Mouse (Mus musculus) olfactory bulb, adult 2 months (tissue): Measurements from ENCODE around the gene Fam110a. TPM values are rescaled to one million over a fixed set of nuclear protein-coding genes. Genes with fewer than 3 reads are reported as not detected.

Experiments used
- H3K27ac ChIP-seq: fragments of 200-500 bp; 2 replicates; pipeline ENCODE4 v1.5.1; 2012; ENCODE audit warnings: low read depth, low read length; ENCODE audit not compliant: insufficient read depth
- H3K4me1 ChIP-seq: fragments of 200-500 bp; 2 replicates; pipeline ENCODE4 v1.6.1; 2012; ENCODE audit warnings: low read length; ENCODE audit not compliant: control insufficient read depth, insufficient read depth
- H3K4me3 ChIP-seq: fragments of 200-500 bp; 2 replicates; pipeline ENCODE4 v1.5.1; 2012; ENCODE audit warnings: mild to moderate bottlenecking, low read depth, low read length, moderate library complexity; ENCODE audit not compliant: insufficient read depth
- CTCF ChIP-seq: fragments of 200-500 bp; IDR thresholded peaks from 2 replicates; pipeline ENCODE4 v1.5.1; 2012; ENCODE audit warnings: low read depth, mild to moderate bottlenecking, low read length, moderate library complexity; ENCODE audit not compliant: insufficient read depth
- POLR2A ChIP-seq: fragments of 200-500 bp; IDR thresholded peaks from 2 replicates; pipeline ENCODE4 v1.6.1; 2012; ENCODE audit warnings: mild to moderate bottlenecking, low read depth, low read length, moderate library complexity; ENCODE audit not compliant: insufficient read depth
- WGBS: fragments of 180-500 bp; shearing (Covaris S2); methylation state at CpG from one replicate; pipeline ENCODE4 v1.1.7; 2018; 5-methylcytosine and 5-hydroxymethylcytosine counted together
- polyA plus RNA-seq: library from polyadenylated mRNA; stranded (reverse); fragments of >200 nt; gene quantifications from 2 replicates; pipeline ENCODE4 v1.2.4, GENCODE M21; 2012; ENCODE audit warnings: low replicate concordance; ENCODE audit not compliant: missing spikeins, insufficient read depth, insufficient read length

The Fam110a gene
- polyA plus RNA-seq, 1 experiment, result not detected

DNA sequence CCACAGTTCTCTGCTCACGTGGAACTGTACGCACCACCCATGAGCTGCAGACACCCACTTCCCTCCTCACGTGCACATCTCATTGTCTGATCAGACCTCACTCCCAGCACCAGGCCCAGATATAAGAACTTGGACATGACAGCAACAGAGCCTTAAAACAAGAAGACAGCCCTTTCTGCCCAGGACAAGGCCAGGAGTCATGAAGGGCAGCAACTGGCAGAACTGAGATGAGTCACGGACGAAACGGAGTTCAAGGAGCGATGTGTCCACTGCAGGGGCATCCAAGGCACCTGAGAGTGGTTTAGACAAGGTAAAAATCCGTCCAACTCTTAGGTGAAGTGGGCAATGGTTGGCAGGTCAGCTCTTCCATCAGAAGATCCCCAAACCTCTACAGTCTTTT lies 26.4 kb downstream of the Fam110a start:
- no peak overlapping the region for H3K27ac ChIP-seq
- no peak overlapping the region for H3K4me3 ChIP-seq
- TF ChIP-seq POLR2A (no peak), CTCF (no peak)
- WGBS, result 85% methylated on average over 8 of the region's 8 CpGs
- peaks cover 6% of the 10 kb centered on the region; the same call in 1 of the 2 replicates for H3K4me1 ChIP-seq

DNA sequence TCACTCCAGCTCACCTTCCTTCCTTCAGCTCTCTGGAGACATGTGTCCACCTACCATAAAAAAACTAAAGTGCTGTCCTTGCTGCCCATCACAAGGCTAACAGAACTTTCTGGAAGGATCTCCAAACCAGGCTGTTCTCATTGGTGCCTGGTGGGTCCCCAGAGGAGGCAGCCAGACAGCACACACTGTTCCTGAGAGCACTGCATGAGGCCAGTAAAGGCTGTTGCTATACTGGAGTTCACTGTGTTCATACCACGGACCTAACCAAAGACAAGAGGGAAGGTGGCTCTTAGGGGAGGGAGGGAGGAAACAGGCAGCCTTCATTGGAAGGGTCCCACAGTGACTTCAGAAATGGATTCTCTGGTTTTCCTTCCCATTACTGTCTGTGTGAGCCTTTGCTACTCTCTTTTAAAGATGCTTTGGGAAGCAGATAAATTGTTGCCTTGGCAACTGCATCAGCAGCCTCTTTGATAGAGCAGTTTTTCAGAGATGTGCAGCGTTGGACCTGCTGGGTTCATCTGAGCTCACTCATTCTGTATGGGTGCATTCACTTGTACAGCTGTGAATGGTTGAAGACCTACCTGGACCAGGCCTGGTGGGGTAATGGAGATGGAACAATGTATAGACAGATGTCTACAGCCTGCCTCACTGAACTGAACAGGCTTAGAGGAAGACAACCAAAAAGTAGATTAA lies 30.8 kb downstream of the Fam110a start:
- Histone ChIP-seq H3K4me3 (no peak overlapping the region), H3K27ac (no peak overlapping the region), H3K4me1 (peaks cover 7% of the 10 kb centered on the region; the same call in 1 of the 2 replicates)
- TF ChIP-seq POLR2A, result no peak
- 32% methylated on average over 2 of the region's 2 CpGs for WGBS

DNA sequence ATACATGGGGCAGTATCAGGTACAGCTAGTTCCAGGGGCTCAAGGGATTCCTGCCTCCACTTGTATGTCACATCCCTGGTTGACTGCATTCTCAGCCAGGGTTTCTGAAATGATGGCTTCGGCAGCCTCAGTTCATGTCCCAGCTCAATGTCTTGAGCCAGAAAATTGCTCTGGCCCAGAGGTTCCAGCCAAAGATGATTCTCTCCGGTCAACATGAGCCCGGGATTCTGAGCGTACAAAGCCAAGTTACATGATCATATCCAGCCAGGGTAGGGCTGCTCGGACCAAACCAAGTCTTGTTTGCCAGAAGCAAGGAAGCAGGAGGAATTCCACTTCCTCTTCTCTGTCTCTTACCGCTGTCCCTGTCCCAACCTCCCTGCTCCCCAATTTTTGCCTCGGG lies 31.7 kb downstream of the Fam110a start:
- Histone ChIP-seq H3K4me3 (no peak overlapping the region), H3K4me1 (peaks cover 7% of the 10 kb centered on the region; the same call in 1 of the 2 replicates), H3K27ac (no peak overlapping the region)
- no peak for TF ChIP-seq CTCF
- TF ChIP-seq POLR2A, result no peak
- WGBS, result 86% methylated on average over 7 of the region's 7 CpGs

DNA sequence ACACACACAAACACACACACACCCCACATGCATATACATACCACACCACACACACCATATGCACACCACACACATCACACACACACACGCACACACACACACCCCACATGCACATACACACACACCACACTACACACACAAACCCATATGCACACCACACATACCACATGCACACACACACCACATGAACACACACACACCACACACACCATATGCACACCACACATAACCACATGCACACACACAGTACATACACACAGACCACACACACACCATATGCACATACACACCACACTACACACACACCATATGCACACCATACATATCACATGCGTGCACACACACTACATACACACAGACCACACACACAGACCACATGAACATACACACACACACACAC lies 32.4 kb downstream of the Fam110a start:
- WGBS, result 96% methylated on average over 2 of the region's 2 CpGs
- H3K4me1 ChIP-seq, result peaks cover 7% of the 10 kb centered on the region; the same call in 1 of the 2 replicates
- H3K27ac ChIP-seq, result no peak overlapping the region
- no peak overlapping the region for H3K4me3 ChIP-seq
- TF ChIP-seq POLR2A (no peak), CTCF (no peak)

DNA sequence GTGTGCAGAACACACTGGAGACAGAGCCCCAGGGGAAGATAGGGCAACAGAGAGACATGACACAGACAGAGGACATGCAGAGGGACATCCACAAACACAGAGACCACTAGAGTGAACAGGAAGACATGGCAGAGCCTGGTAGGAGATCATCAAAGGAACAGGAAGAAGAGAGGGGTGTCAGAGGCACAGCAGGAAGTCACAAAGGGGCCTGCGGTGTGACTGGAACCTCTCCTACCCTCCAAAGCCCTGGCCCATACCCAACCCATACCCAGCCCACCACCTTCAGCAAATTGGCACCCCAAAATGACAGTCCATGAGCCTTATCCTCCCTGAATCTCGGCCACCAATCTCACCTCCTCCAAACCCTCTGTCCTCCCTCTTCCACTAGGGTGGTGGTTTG lies 35.9 kb downstream of the Fam110a start:
- TF ChIP-seq CTCF (no peak), POLR2A (no peak)
- peaks cover 5% of the 10 kb centered on the region; the same call in 1 of the 2 replicates for H3K4me1 ChIP-seq
- no peak overlapping the region for H3K27ac ChIP-seq
- no peak overlapping the region for H3K4me3 ChIP-seq
- 80% methylated on average over 2 of the region's 2 CpGs for WGBS

DNA sequence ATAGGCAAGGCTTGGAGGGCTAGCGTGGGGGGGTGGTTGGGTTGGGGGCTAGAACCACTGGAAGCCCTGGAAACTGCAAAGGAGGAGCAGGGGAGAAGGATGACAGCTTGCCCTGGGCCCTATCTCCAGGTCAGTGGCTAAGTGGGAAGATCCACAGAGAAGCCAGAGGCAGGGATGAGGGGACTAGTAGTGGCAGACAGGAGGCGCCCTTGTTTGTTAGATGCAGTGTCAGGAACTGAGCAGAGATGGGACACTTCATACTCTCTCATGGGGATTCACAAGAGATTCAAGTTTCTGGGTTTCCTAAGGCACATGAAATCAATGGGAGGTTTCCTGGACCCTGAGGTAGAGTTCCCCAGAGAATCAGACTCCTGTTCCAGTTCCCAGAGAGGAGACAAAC lies 38.8 kb downstream of the Fam110a start:
- no peak for TF ChIP-seq POLR2A
- TF ChIP-seq CTCF, result no peak
- Histone ChIP-seq H3K4me1 (peaks cover 9% of the 10 kb centered on the region), H3K4me3 (no peak overlapping the region), H3K27ac (no peak overlapping the region)
- 42% methylated on average over 2 of the region's 2 CpGs for WGBS

DNA sequence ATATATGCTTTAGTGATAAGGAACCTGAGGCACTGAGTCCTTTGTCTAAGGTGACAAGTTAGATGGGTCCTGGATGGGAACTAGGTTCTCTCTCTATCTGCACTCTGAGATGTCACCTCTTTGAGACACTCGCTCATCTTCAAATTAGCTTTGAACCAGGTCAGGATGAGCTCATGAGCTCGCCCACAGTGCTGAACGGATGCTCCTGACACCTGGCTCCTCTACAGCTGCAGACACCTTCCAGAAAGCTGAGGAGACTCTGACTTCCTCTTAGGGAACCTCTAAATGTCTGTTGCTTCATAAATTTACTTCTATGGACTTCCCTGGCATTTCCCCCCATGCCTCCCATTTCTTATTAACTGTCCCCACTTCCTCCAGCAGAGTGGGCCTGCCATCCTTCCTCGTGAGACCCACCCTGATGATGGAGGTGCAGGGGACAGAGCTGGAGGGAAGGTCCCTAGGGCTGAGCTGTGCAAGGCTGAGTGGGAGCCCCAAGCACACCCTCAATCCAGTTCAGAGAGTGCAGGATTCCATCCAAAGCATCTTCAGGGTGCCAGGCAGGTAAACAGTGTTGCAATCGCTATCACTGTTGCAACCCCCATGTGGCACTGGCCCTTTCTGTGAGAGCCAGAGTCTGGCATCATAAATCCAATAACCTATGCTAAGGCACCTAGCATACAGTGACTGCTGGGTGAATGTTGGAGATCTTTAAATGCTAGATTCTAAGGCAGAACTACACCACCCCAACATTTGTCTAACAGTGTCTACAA lies 40.2 kb downstream of the Fam110a start:
- H3K4me1 ChIP-seq, result peaks cover 9% of the 10 kb centered on the region
- TF ChIP-seq CTCF, result no peak
- no peak for TF ChIP-seq POLR2A
- no peak overlapping the region for H3K27ac ChIP-seq
- H3K4me3 ChIP-seq, result no peak overlapping the region
- WGBS, result 94% methylated on average over 5 of the region's 5 CpGs

DNA sequence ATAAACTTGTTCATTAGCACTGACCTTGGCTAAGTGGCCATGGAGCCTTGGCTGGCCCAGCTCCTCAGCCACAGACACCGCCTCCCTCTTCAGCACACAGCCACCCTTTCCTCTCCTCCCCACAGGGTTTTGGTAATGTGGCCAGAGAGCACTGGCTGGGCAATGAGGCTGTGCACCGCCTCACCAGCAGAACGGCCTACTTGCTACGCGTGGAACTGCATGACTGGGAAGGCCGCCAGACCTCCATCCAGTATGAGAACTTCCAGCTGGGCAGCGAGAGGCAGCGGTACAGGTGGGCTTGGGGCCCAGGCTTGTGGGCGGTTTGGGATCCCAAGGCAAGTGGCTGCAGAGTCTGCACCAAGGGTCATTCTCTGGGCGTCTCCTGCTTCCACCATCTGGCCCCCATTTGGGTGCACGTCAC lies 41.2 kb downstream of the Fam110a start:
- no peak overlapping the region for H3K27ac ChIP-seq
- H3K4me3 ChIP-seq, result no peak overlapping the region
- TF ChIP-seq CTCF (no peak), POLR2A (no peak)
- peaks cover 9% of the 10 kb centered on the region for H3K4me1 ChIP-seq
- 59% methylated on average over 11 of the region's 11 CpGs for WGBS

DNA sequence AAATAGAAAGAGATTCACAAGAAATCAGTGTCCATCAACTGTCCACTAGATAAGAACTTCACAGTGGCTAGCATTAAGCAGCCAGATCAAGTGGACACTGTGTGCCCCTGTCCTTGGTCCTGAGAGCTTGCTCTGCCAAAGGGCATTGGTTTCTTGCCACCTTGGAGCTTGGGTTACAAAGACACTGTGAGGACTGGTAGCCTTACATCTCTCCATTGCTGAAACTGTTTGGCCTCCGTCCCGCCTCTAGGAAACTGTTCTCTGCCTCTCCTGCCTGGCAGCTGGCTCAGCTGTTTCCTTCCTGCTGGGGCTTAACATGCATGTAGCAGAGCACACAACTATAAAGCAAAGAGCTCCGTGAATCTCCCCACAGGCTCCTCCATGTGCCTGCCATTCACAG lies 42.1 kb downstream of the Fam110a start:
- H3K27ac ChIP-seq, result no peak overlapping the region
- WGBS, result 43% methylated on average over 3 of the region's 3 CpGs
- TF ChIP-seq POLR2A (no peak), CTCF (no peak)
- peaks cover 9% of the 10 kb centered on the region for H3K4me1 ChIP-seq
- no peak overlapping the region for H3K4me3 ChIP-seq
